Comparison of ENCODE assay signal across 8 mouse cellular contexts in the genomic region with DNA sequence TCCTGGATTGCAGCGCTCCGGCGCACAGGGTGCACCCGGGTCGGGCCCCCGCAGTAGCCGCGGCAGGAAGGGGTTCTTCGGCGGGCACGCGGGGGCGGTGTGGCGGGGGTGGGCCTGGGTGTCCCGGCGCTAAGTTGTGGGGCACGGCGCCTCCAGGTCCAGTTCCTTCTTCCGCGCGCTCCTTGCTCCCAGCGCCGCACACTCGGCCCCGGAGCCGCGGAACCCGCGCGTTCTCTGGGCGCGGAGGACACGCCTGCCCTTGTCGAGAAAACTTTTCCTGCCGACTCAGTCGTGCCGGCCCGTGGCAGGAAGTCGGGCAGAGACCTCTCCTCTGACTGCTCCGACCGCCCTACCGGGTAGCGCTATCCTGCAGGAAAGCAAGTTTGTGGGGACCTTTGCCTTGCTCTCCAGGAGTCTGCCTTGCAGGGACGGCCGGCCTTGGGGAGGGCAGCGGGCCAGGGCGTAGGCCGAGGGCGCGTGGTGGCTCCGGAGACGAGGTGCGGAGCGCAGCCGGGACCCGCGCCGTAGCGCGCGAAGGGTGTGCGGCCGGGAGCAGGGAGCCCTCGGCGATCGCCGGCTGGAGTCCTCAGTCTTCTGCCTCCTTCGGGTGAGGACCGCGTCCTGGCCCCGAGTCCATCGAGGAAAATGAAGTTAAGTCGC. TPM values are rescaled to one million over a fixed set of nuclear protein-coding genes. Genes with fewer than 3 reads are reported as not detected.
DNase-seq lines count a peak whose midpoint lies in the region; ATAC-seq and TF ChIP-seq lines count a peak whose summit lies in the region.

No protein-coding gene starts in this region.

- H3K27ac ChIP-seq in left cerebral cortex, adult 2 months: peak overlapping the region; percentile 95
- peak overlapping the region; percentile 94 for H3K27ac ChIP-seq in hindbrain, embryonic 13.5 days
- peak overlapping the region; percentile 92 for H3K27ac ChIP-seq in limb, embryonic 13.5 days
- peak overlapping the region; percentile 91 for H3K27ac ChIP-seq in midbrain, embryonic 15.5 days

- H3K4me2 ChIP-seq in hindbrain, embryonic 13.5 days: peak overlapping the region; percentile 99
- H3K4me2 ChIP-seq in limb, embryonic 13.5 days (replicated peaks): peak overlapping the region; percentile 95
- H3K4me2 ChIP-seq in midbrain, embryonic 15.5 days: peak overlapping the region; percentile 98

- peaks cover 46% of the 10 kb centered on the region for H3K4me1 ChIP-seq in hindbrain, embryonic 13.5 days (replicated peaks)
- H3K4me1 ChIP-seq in limb, embryonic 13.5 days: peaks cover 49% of the 10 kb centered on the region
- peaks cover 46% of the 10 kb centered on the region for H3K4me1 ChIP-seq in midbrain, embryonic 15.5 days

- ATAC-seq in hindbrain, embryonic 13.5 days (ENCODE audit: low FRiP score): peak; percentile 41
- peak; percentile 46 for ATAC-seq in limb, embryonic 13.5 days (ENCODE audit: low FRiP score, low read depth)
- peak; percentile 52 for ATAC-seq in midbrain, embryonic 15.5 days (replicated peaks)

- no peak for TF ChIP-seq CTCF in left cerebral cortex, adult 2 months (IDR thresholded peaks at IDR 0.05)

- no peaks in the 10 kb centered on the region for H3K27me3 ChIP-seq in hindbrain, embryonic 13.5 days
- no peaks in the 10 kb centered on the region for H3K27me3 ChIP-seq in limb, embryonic 13.5 days
- no peaks in the 10 kb centered on the region for H3K27me3 ChIP-seq in midbrain, embryonic 15.5 days (replicated peaks)

- peak overlapping the region; percentile 74 for H3K4me3 ChIP-seq in left cerebral cortex, adult 2 months
- peak overlapping the region; percentile 87 for H3K4me3 ChIP-seq in hindbrain, embryonic 13.5 days
- H3K4me3 ChIP-seq in limb, embryonic 13.5 days: peak overlapping the region; percentile 88
- peak overlapping the region; percentile 88 for H3K4me3 ChIP-seq in midbrain, embryonic 15.5 days

- DNase-seq in left cerebral cortex, adult 2 months (ENCODE audit: extremely low spot score in 1 of 2, low spot score in 2 of 2): peak; percentile 37 to 54
- DNase-seq in left cerebral cortex, adult 9 months (ENCODE audit: low spot score in 2 of 2): no peak
- DNase-seq in cerebellum, adult 9-11 months: peak; percentile 65
- DNase-seq in frontal cortex, postnatal 25 days (ENCODE audit: low spot score in 2 of 2): peak; percentile 20 to 31
- peak; percentile 56 to 86 for DNase-seq in spleen, postnatal 4 days (ENCODE audit: low spot score in 2 of 2)

- H3K9me3 ChIP-seq in hindbrain, embryonic 13.5 days: no peaks in the 10 kb centered on the region
- no peaks in the 10 kb centered on the region for H3K9me3 ChIP-seq in limb, embryonic 13.5 days
- no peaks in the 10 kb centered on the region for H3K9me3 ChIP-seq in midbrain, embryonic 15.5 days

- intact Hi-C loops in left cerebral cortex, adult 2 months (cut with DNase I): loop anchor here (2.0 to 10.0 kb wide), 6 partner anchors 270 to 1026 kb away; a partner anchor contains a TSS

- WGBS in hindbrain, embryonic 13.5 days: 0% methylated on average over 68 of the region's 73 CpGs
- WGBS in limb, embryonic 13.5 days: under 1% methylated on average over 73 of the region's 73 CpGs
- under 1% methylated on average over 73 of the region's 73 CpGs for WGBS in midbrain, embryonic 15.5 days

- peak overlapping the region; percentile 91 for H3K9ac ChIP-seq in hindbrain, embryonic 13.5 days
- peak overlapping the region; percentile 95 for H3K9ac ChIP-seq in limb, embryonic 13.5 days
- peak overlapping the region; percentile 81 for H3K9ac ChIP-seq in midbrain, embryonic 15.5 days

- no peaks in the 10 kb centered on the region for H3K36me3 ChIP-seq in hindbrain, embryonic 13.5 days
- no peaks in the 10 kb centered on the region for H3K36me3 ChIP-seq in limb, embryonic 13.5 days
- no peaks in the 10 kb centered on the region for H3K36me3 ChIP-seq in midbrain, embryonic 15.5 days (replicated peaks)

RNA-seq across cellular contexts. Expression of a gene that starts 0.7 kb away (rescaled TPM):
- total RNA-seq in left cerebral cortex, adult 2 months (2021): 10 to 100 TPM; 18.1 to 19.5 TPM
- 6.2 and 6.7 TPM in 2 replicates for polyA plus RNA-seq in hindbrain, embryonic 13.5 days (2015; fragmentation: Nextera tagmentation; extraction: Ambion mirVana)
- polyA plus RNA-seq in limb, embryonic 13.5 days (2015; fragmentation: Nextera tagmentation; extraction: Ambion mirVana): 10.5 and 10.7 TPM in 2 replicates
- polyA plus RNA-seq in midbrain, embryonic 15.5 days (2015; fragmentation: Nextera tagmentation; extraction: Ambion mirVana): 6.0 and 6.1 TPM in 2 replicates

Comparison
In these comparisons a context has a peak if more than half of its experiments do, and no peak if none do; other contexts are left out.
1. DNase-seq: peak in left cerebral cortex, adult 2 months (2 of 2), cerebellum, adult 9-11 months (single experiment), frontal cortex, postnatal 25 days (2 of 2) and spleen, postnatal 4 days (2 of 2); none in left cerebral cortex, adult 9 months (0 of 2).
2. Peak in every context shown above with its lines, with median percentiles within 50 percentile points of each other: H3K27ac ChIP-seq, H3K4me3 ChIP-seq, ATAC-seq, H3K4me2 ChIP-seq and H3K9ac ChIP-seq.